Mouse (Mus musculus) intestine, embryonic 14.5 days (tissue): ENCODE measurements at regions not wholly inside any gene's neighbourhood (a gene's known extent, or its start where the extent isn't known, plus 50 kb on each side); places are given as distances from the start of the nearest gene placed in this dataset.

Experiments used
- ATAC-seq: fragments of 200-750 bp; cut with Nextera tagmentation; replicated peaks from 2 replicates; pipeline ENCODE4 v1.8.0; 2017; ENCODE audit warnings: low read depth, moderate number of reproducible peaks, moderate TSS enrichment, moderate library complexity; ENCODE audit not compliant: low FRiP score, low TSS enrichment
- DNase-seq: peaks from one replicate; pipeline ENCODE4 v3.0.0-alpha.2; 2018; ENCODE audit warnings: low spot score
- H3K27ac ChIP-seq: fragments of 300-500 bp; sonication (generic); 2 replicates; pipeline ENCODE4 v1.5.1; 2014; ENCODE audit warnings: low read depth, mild to moderate bottlenecking, control low read depth
- H3K27me3 ChIP-seq: fragments of 300-500 bp; sonication (generic); replicated peaks from 2 replicates; pipeline ENCODE4 v1.6.1; 2014; ENCODE audit warnings: low read length, control low read depth; ENCODE audit not compliant: control insufficient read depth, insufficient read depth
- H3K36me3 ChIP-seq: fragments of 300-500 bp; sonication (generic); 2 replicates; pipeline ENCODE4 v1.6.1; 2014; ENCODE audit warnings: low read length, control low read depth; ENCODE audit not compliant: control insufficient read depth, insufficient read depth
- H3K4me1 ChIP-seq: fragments of 300-500 bp; sonication (generic); replicated peaks from 2 replicates; pipeline ENCODE4 v1.6.1; 2014; ENCODE audit warnings: low read length, control low read depth, mixed read lengths; ENCODE audit not compliant: control insufficient read depth, insufficient read depth
- H3K4me2 ChIP-seq: fragments of 300-500 bp; sonication (generic); 2 replicates; pipeline ENCODE4 v1.6.1; 2014; ENCODE audit warnings: low read length
- H3K4me3 ChIP-seq: fragments of 300-500 bp; sonication (generic); 2 replicates; pipeline ENCODE4 v1.5.1; 2014; ENCODE audit warnings: low read depth, low read length, control low read depth, mixed read lengths
- H3K9ac ChIP-seq: fragments of 300-500 bp; sonication (generic); 2 replicates; pipeline ENCODE4 v1.6.1; 2014; ENCODE audit warnings: mild to moderate bottlenecking, low read length
- H3K9me3 ChIP-seq: fragments of 300-500 bp; sonication (generic); 2 replicates; pipeline ENCODE4 v1.6.1; 2016; ENCODE audit warnings: low read length, control low read depth; ENCODE audit not compliant: control insufficient read depth
- WGBS: fragments of 180-500 bp; shearing (Covaris S2); extraction: QIAGEN DNeasy Blood & Tissue Kit; methylation state at CpG from one replicate; pipeline ENCODE4 v1.1.7; 2014; 5-methylcytosine and 5-hydroxymethylcytosine counted together

GRCm38 (mm10) chr19:16075512-16076086 lies 57.0 kb upstream of the Gnaq start:
- no peak overlapping the region for H3K27ac ChIP-seq
- ATAC-seq (no peak), DNase-seq (no peak)
- H3K4me3 ChIP-seq, result no peak overlapping the region
- H3K4me1 ChIP-seq, result no peaks in the 10 kb centered on the region
- H3K4me2 ChIP-seq, result no peak overlapping the region
- 47% methylated on average over 2 of the region's 2 CpGs for WGBS
- H3K9me3 ChIP-seq, result peaks cover 3% of the 10 kb centered on the region; the same call in 1 of the 2 replicates
- no peaks in the 10 kb centered on the region for H3K36me3 ChIP-seq
- H3K9ac ChIP-seq, result no peak overlapping the region
- H3K27me3 ChIP-seq, result no peaks in the 10 kb centered on the region

DNA sequence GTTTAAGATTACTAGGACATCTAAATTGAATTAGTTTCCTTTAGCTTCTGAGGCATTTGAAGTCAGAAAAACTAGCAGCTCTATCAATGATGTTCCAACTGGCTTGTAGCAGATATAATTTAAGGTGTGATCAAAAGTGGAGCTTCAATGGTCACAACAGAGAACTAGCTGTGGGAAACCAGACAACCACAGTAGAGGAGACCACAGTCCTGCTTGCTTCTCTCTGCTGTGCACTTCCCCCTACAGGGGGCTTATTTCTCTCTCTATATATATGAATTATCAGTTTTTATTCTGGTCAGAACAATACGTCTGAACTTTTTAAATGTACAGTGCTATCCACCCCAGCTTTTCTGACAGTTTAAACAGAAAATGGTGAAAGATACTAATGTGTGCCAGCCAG lies 57.6 kb upstream of the Gnaq start:
- Histone ChIP-seq H3K4me3 (no peak overlapping the region), H3K27me3 (no peaks in the 10 kb centered on the region), H3K27ac (no peak overlapping the region), H3K9me3 (no peaks in the 10 kb centered on the region; the same call in 1 of the 2 replicates), H3K4me1 (no peaks in the 10 kb centered on the region), H3K36me3 (no peaks in the 10 kb centered on the region), H3K4me2 (no peak overlapping the region), H3K9ac (no peak overlapping the region)
- WGBS, result 74% methylated on average over 1 of the region's 1 CpGs
- no peak for DNase-seq
- ATAC-seq, result no peak

DNA sequence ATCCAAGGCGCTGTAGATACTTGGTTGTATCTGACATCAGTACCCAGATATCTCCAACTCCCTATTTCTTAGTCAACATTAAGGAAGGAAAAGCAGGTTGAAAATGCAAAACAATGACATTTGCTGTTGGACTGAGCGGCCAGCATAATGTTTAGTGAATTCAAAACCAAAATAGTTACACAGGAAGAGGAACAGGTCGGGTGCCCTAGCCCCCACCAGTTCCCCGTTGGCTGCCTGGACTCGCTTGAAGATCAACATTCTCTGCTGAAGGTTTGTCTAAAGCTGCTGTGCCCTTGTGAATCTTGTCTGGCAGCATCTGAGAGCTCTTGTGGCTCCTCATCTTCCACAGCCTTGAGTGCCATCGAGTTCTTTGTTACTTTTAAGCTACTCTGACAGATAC lies 65.3 kb upstream of the Gnaq start:
- Histone ChIP-seq H3K4me2 (no peak overlapping the region), H3K27me3 (no peaks in the 10 kb centered on the region), H3K9me3 (no peaks in the 10 kb centered on the region), H3K4me3 (no peak overlapping the region), H3K4me1 (no peaks in the 10 kb centered on the region; the same call in 1 of the 2 replicates), H3K9ac (no peak overlapping the region), H3K27ac (no peak overlapping the region), H3K36me3 (no peaks in the 10 kb centered on the region)
- whole genome bisulfite sequencing, result 70% methylated on average over 6 of the region's 6 CpGs
- DNase-seq, result no peak
- ATAC-seq, result no peak

DNA sequence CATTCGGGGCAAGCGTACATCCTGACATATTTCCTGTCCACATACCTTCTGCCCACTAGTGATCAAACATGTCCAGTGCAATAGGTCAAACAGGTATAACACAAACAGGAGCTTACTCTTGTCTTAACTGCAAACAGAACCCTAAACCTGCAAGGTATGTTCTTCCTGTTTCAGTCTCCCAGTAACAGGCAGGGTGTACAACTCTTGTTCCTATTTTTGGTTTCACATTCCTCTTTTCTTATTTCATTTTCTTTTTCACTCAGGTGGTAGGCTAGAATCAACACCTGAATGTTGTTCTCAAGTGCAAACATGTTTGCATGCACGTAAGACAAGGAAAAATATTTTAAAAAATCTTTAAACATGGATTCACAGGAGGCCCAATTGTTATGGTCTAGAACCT lies 67.7 kb upstream of the Gnaq start:
- Histone ChIP-seq H3K4me2 (no peak overlapping the region), H3K27me3 (no peaks in the 10 kb centered on the region; the same call in 1 of the 2 replicates), H3K27ac (no peak overlapping the region), H3K4me3 (no peak overlapping the region), H3K36me3 (no peaks in the 10 kb centered on the region), H3K9ac (no peak overlapping the region), H3K9me3 (no peaks in the 10 kb centered on the region), H3K4me1 (no peaks in the 10 kb centered on the region; the same call in 1 of the 2 replicates)
- WGBS, result 94% methylated on average over 3 of the region's 3 CpGs
- ATAC-seq, result no peak
- DNase-seq, result no peak

DNA sequence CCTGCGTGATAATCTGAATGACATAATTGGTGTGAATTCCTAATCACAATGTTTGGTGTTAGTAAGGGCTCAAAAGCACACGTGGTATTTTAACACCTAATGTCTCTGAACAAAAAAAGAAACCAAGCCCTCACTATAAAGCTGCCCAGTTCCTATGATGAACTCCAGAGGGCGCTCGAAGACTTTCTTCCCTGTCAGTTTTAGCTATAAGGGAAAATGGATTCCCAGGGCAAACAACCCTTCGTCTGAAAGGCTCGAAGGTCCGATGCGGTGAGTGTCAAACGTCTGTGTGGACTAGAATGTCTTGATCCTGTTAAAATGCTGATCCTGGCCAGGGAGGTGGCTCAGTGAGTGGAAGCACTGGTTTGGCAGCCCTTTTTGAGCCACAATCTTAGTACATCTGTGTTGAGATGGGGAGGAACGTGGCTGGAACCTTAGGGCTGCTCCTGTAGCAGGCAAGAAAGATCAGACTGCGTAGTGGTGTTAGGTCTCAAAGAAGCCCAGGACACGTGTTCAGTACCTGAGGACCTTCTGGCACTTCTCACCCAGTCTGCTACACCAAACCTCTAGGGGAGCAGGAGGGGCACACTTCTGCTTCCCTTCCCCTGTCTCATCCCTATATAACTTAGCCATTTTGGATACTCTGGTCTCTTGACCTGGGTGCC lies 68.6 kb upstream of the Gnaq start:
- Histone ChIP-seq H3K27ac (no peak overlapping the region), H3K36me3 (no peaks in the 10 kb centered on the region), H3K4me2 (peak overlapping the region; percentile 50), H3K9me3 (no peaks in the 10 kb centered on the region), H3K4me3 (peak overlapping the region; percentile 13; the same call in 1 of the 2 replicates), H3K4me1 (no peaks in the 10 kb centered on the region; the same call in 1 of the 2 replicates), H3K9ac (peak overlapping the region; percentile 13; the same call in 1 of the 2 replicates), H3K27me3 (no peaks in the 10 kb centered on the region; the same call in 1 of the 2 replicates)
- DNase-seq, result peak; percentile 90
- peak; percentile 81 for ATAC-seq
- 10% methylated on average over 12 of the region's 12 CpGs for WGBS

DNA sequence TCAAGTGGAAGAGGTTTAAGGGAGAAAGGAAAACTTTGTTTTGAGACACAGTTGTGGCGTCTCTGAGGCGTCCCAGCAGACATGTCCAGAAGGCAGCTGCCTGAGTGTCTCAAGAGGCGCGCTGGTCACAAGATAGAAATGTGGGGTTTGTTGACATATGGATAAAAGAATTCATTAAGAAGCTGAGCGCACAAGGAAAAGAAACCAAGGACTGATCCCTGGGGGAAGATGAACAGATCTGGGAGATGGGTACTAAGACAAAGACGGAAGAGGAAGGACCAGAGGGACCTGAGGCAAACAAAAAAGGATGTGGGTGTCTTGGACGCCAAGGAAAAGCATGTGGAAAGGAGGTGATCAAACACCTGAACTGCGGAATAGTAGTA lies 69.1 kb upstream of the Gnaq start:
- no peaks in the 10 kb centered on the region for H3K36me3 ChIP-seq
- ATAC-seq, result peak; percentile 8; the same call in 1 of the 2 replicates
- DNase-seq, result no peak
- H3K27ac ChIP-seq, result no peak overlapping the region
- H3K9ac ChIP-seq, result no peak overlapping the region
- H3K9me3 ChIP-seq, result no peaks in the 10 kb centered on the region
- no peaks in the 10 kb centered on the region; the same call in 1 of the 2 replicates for H3K4me1 ChIP-seq
- H3K4me2 ChIP-seq, result peak overlapping the region; percentile 50; the same call in 1 of the 2 replicates
- no peak overlapping the region for H3K4me3 ChIP-seq
- no peaks in the 10 kb centered on the region; the same call in 1 of the 2 replicates for H3K27me3 ChIP-seq
- 45% methylated on average over 8 of the region's 8 CpGs for WGBS

DNA sequence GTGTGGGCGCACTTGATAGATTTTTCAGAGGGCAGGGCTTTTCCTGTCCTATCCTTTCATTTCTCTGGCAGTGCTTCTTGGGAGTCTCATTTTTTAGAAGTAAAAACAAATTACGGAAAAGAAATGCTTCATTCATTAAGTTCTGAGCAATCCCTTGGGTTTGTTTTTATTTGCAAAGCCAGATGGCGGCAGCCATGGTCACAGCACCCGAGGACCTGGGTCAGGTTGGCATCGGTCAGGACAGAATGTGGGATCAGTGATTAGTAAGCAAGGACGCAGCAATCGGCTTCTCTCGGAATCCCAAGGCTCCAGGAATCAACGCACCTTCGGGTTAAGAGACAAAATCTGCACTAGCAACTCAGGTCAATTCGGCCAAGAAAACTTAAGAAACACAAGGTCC lies 70.8 kb upstream of the Gnaq start:
- H3K9ac ChIP-seq, result no peak overlapping the region
- DNase-seq (no peak), ATAC-seq (no peak)
- no peak overlapping the region for H3K4me2 ChIP-seq
- no peaks in the 10 kb centered on the region for H3K9me3 ChIP-seq
- H3K27me3 ChIP-seq, result no peaks in the 10 kb centered on the region; the same call in 1 of the 2 replicates
- no peaks in the 10 kb centered on the region for H3K36me3 ChIP-seq
- WGBS, result 73% methylated on average over 11 of the region's 11 CpGs
- H3K4me1 ChIP-seq, result no peaks in the 10 kb centered on the region; the same call in 1 of the 2 replicates
- H3K27ac ChIP-seq, result no peak overlapping the region
- no peak overlapping the region for H3K4me3 ChIP-seq

- Histone ChIP-seq H3K27me3 (no peaks in the 10 kb centered on the region; the same call in 1 of the 2 replicates), H3K4me2 (no peak overlapping the region), H3K27ac (no peak overlapping the region), H3K36me3 (no peaks in the 10 kb centered on the region), H3K4me3 (no peak overlapping the region), H3K9me3 (no peaks in the 10 kb centered on the region), H3K4me1 (no peaks in the 10 kb centered on the region; the same call in 1 of the 2 replicates), H3K9ac (no peak overlapping the region)
- DNase-seq, result no peak
- WGBS, result 90% methylated on average over 4 of the region's 4 CpGs
- no peak for ATAC-seq
These were observed 73.6 kb upstream of the Gnaq start for GRCm38 (mm10) chr19:16059026-16059425.
